Mouse (Mus musculus) lung, postnatal 0 days (tissue): ENCODE measurements around the gene Cct3. TPM values are rescaled to one million over a fixed set of nuclear protein-coding genes. Genes with fewer than 3 reads are reported as not detected.

Experiments
- ATAC-seq: fragments of 200-750 bp; cut with Nextera tagmentation; 2 replicates; pipeline ENCODE4 v1.8.0; 2017; ENCODE audit warnings: moderate library complexity
- DNase-seq: peaks from one replicate; pipeline ENCODE4 v3.0.0-alpha.2; 2016; ENCODE audit warnings: low spot score
- H3K27ac ChIP-seq: fragments of 300-500 bp; sonication (generic); 2 replicates; pipeline ENCODE4 v1.5.1; 2014; ENCODE audit warnings: antibody characterized with exemption, mild to moderate bottlenecking, low read length, mixed read lengths
- H3K27me3 ChIP-seq: fragments of 300-500 bp; sonication (generic); replicated peaks from 2 replicates; pipeline ENCODE4 v1.6.1; 2014; ENCODE audit warnings: low read length, mixed read lengths; ENCODE audit not compliant: insufficient read depth
- H3K36me3 ChIP-seq: fragments of 300-500 bp; sonication (generic); 2 replicates; pipeline ENCODE4 v1.6.1; 2014; ENCODE audit warnings: low read length, mixed read lengths; ENCODE audit not compliant: insufficient read depth
- H3K4me1 ChIP-seq: fragments of 300-500 bp; sonication (generic); 2 replicates; pipeline ENCODE4 v1.6.1; 2014; ENCODE audit warnings: antibody characterized with exemption, low read depth, low read length, mixed read lengths; ENCODE audit not compliant: insufficient read depth
- H3K4me2 ChIP-seq: fragments of 300-500 bp; sonication (generic); replicated peaks from 2 replicates; pipeline ENCODE4 v1.6.1; 2014; ENCODE audit warnings: low read depth, mild to moderate bottlenecking, low read length, moderate library complexity, mixed read lengths
- H3K4me3 ChIP-seq: fragments of 300-500 bp; sonication (generic); 2 replicates; pipeline ENCODE4 v1.5.1; 2014; ENCODE audit warnings: low read depth, low read length
- H3K9ac ChIP-seq: fragments of 300-500 bp; sonication (generic); replicated peaks from 2 replicates; pipeline ENCODE4 v1.6.1; 2014; ENCODE audit warnings: low read depth, mild to moderate bottlenecking
- H3K9me3 ChIP-seq: fragments of 300-500 bp; sonication (generic); 2 replicates; pipeline ENCODE4 v1.6.1; 2016; ENCODE audit warnings: low read length, mixed read lengths
- CTCF ChIP-seq: IDR thresholded peaks from 2 replicates; pipeline ENCODE4 v1.5.1; 2016; ENCODE audit warnings: antibody characterized with exemption, mild to moderate bottlenecking
- EP300 ChIP-seq: IDR thresholded peaks from 2 replicates; pipeline ENCODE4 v1.6.1; 2016; ENCODE audit warnings: antibody characterized with exemption, mild to moderate bottlenecking, control low read depth
- WGBS: fragments of 180-500 bp; shearing (Covaris S2); extraction: QIAGEN DNeasy Blood & Tissue Kit; methylation state at CpG from one replicate; pipeline ENCODE4 v1.1.7; 2014; 5-methylcytosine and 5-hydroxymethylcytosine counted together
- polyA plus RNA-seq: library from polyadenylated mRNA; unstranded; fragments of >200 nt; fragmentation: Nextera tagmentation; extraction: Ambion mirVana; gene quantifications from 2 replicates; pipeline ENCODE4 v1.2.1, GENCODE M21; 2015

Cct3 gene
- polyA plus RNA-seq = 173 and 177 TPM in 2 replicates

DNA sequence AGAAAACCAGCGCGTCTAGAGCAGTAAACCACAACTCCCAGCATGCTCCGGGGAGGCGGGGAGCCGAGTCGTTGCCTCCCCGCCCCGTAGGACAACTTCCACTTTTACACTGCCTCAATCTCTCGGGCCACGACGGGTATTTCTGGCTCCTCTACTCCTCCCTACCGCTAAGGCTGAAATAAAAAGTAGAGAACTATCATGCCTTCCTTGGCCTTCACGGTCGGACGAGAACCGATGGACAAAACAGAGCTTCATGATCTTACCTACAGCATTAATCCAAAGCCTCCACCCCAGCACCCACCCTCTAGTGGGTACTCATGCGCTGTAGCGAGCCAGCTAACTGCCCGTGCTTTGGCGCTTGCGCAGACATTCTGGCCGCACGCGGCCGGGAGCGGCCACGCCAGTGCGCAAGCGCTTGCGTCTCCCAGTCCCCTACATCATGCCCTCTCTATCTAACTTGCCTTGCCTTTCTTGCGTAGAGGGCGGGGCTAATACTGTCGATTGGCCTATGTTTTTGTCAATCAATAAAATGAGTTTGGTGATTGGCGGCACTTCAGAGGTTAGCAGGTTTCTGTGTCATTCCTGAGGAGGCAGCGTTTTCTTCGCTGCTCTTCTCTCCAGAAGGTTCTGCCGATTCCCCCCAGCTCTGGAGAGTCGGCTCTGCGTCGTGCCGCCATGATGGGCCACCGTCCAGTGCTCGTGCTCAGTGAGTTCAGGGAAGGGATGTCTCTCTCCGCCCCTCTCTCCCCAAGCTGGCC, at the start of gene Cct3, which contains the start of gene Tsacc:
TSS of gene Cct3 (plus strand) at position 556 of the 758 bp plus-strand sequence.
TSS of gene Tsacc (minus strand) at position 439 of the 758 bp plus-strand sequence.
- peak; percentile 99 for DNase-seq
- peak within 1 kb of the TSS; percentile 88 for H3K27ac ChIP-seq
- peaks cover 6% of the 10 kb centered on the region; the same call in 1 of the 2 replicates for H3K4me1 ChIP-seq
- H3K4me3 ChIP-seq = peak within 1 kb of the TSS; percentile 80
- peak; percentile 99 for ATAC-seq
- no peaks in the 10 kb centered on the region for H3K9me3 ChIP-seq
- H3K4me2 ChIP-seq = peak within 1 kb of the TSS; percentile 61
- H3K9ac ChIP-seq = peak within 1 kb of the TSS; percentile 72
- peaks cover 14% of the 10 kb centered on the region; the same call in 1 of the 2 replicates for H3K36me3 ChIP-seq
- 1% methylated on average over 44 of the region's 44 CpGs for WGBS
- no peaks in the 10 kb centered on the region for H3K27me3 ChIP-seq
- TF ChIP-seq CTCF = peak; percentile 46
- TF ChIP-seq EP300 = no peak

GRCm38 (mm10) chr3:88247666-88248065, 49.2 kb upstream of the Cct3 start:
- ATAC-seq = no peak
- no peak for TF ChIP-seq EP300
- no peak for TF ChIP-seq CTCF
- peaks cover 12% of the 10 kb centered on the region for H3K27me3 ChIP-seq
- no peak overlapping the region for H3K4me3 ChIP-seq
- H3K36me3 ChIP-seq = no peaks in the 10 kb centered on the region
- 53% methylated on average over 9 of the region's 9 CpGs for WGBS
- DNase-seq = no peak
- no peaks in the 10 kb centered on the region for H3K9me3 ChIP-seq
- H3K27ac ChIP-seq = no peak overlapping the region
- H3K4me1 ChIP-seq = no peaks in the 10 kb centered on the region
- no peak overlapping the region for H3K9ac ChIP-seq
- H3K4me2 ChIP-seq = no peak overlapping the region

GRCm38 (mm10) chr3:88248406-88248805, 48.5 kb upstream of the Cct3 start:
- DNase-seq = no peak
- Histone ChIP-seq H3K36me3 (no peaks in the 10 kb centered on the region), H3K4me1 (no peaks in the 10 kb centered on the region), H3K4me2 (no peak overlapping the region), H3K27me3 (peaks cover 11% of the 10 kb centered on the region), H3K4me3 (no peak overlapping the region), H3K9ac (no peak overlapping the region), H3K27ac (no peak overlapping the region), H3K9me3 (no peaks in the 10 kb centered on the region)
- 72% methylated on average over 11 of the region's 11 CpGs for WGBS
- no peak for ATAC-seq
- no peak for TF ChIP-seq CTCF
- TF ChIP-seq EP300 = no peak

DNA sequence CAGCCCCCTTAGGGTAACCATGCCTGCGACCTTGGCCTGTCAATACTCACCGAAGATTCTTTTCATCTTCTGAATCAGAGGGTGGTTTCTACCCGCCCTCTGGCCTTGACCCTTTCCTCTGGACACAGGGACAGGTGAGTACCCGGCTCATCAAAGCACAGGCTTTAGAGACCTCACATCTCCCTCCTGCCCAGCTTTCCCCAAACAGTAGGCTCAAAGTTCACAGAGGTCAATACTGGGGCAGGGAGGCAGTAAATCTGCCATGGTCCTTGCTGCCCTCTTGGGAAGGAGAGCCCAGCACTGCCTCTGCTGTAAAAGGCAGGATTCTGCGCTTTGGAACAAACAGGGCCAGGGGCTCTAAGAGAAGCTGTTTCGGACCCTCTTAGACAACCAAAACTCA, 44.2 kb upstream of the Cct3 start:
- no peak for TF ChIP-seq CTCF
- no peak for TF ChIP-seq EP300
- Histone ChIP-seq H3K9me3 (no peaks in the 10 kb centered on the region), H3K27me3 (0 out of 2 replicates have a peak, but pooled peaks cover 14% of the 10 kb centered on the region), H3K27ac (no peak overlapping the region), H3K9ac (no peak overlapping the region), H3K36me3 (no peaks in the 10 kb centered on the region), H3K4me1 (no peaks in the 10 kb centered on the region), H3K4me2 (no peak overlapping the region), H3K4me3 (no peak overlapping the region)
- WGBS = 74% methylated on average over 6 of the region's 6 CpGs
- no peak for ATAC-seq
- DNase-seq = no peak

DNA sequence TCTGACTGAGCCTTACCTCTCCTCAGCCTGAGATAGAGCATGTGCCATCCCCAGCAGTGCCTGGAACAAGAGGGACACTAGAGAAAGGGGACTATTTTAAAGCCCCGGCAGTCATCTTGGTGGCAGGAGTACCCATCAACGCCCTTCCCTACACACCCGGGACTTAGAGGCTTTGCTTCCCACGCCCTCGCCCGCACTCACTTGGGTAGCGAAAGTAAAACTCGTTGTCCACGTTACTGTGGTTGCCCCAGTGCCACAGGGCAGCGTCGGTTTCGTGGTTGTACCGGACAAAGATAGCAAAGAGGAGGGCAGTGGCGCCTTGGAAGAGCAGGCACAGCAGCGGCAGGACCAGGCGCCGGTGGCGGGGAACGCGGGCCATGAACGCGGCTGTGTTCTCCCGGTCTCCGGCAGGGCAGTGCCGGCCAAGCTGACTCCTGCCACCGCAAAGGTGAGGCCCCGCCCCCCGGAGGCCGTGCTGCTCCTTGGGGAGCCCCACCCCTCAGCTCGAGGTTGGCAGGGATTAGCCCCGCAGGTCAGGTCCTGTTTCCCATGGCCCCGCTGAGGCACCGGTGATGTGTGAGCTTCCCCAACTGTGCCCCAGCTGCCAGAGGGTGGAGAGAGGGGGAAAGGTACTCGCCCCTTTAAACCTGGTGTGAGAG, 42.5 kb upstream of the Cct3 start, which contains the start of gene Rhbg:
TSS of gene Rhbg (minus strand) at position 442 of the 659 bp plus-strand sequence.
- Histone ChIP-seq H3K4me1 (no peaks in the 10 kb centered on the region), H3K9ac (no peak within 1 kb of the TSS; the same call in 1 of the 2 replicates), H3K27me3 (0 out of 2 replicates have a peak, but pooled peaks cover 14% of the 10 kb centered on the region), H3K4me2 (peak within 1 kb of the TSS; percentile 64), H3K36me3 (no peaks in the 10 kb centered on the region), H3K27ac (no peak within 1 kb of the TSS), H3K9me3 (no peaks in the 10 kb centered on the region), H3K4me3 (peak within 1 kb of the TSS; percentile 50)
- peak; percentile 90 for ATAC-seq
- DNase-seq = peak; percentile 71
- WGBS = 2% methylated on average over 34 of the region's 34 CpGs
- peak; percentile 17; the same call in 1 of the 2 replicates for TF ChIP-seq CTCF
- no peak for TF ChIP-seq EP300

- peak; percentile 70 for DNase-seq
- Histone ChIP-seq H3K27me3 (0 out of 2 replicates have a peak, but pooled peaks cover 14% of the 10 kb centered on the region), H3K4me2 (no peak overlapping the region), H3K4me1 (no peaks in the 10 kb centered on the region), H3K9me3 (no peaks in the 10 kb centered on the region), H3K4me3 (no peak overlapping the region), H3K27ac (no peak overlapping the region), H3K36me3 (no peaks in the 10 kb centered on the region), H3K9ac (no peak overlapping the region)
- WGBS = 52% methylated on average over 6 of the region's 6 CpGs
- TF ChIP-seq EP300 = no peak
- no peak for TF ChIP-seq CTCF
- ATAC-seq = peak; percentile 71
Measured at GRCm38 (mm10) chr3:88255950-88256349, 41.0 kb upstream of the Cct3 start.
